Mouse (Mus musculus): Measurements from ENCODE around the gene Ddx11.
A peak's percentile ranks its signal among the peaks of the same experiment; 100 is the strongest.

The Ddx11 gene

DNA sequence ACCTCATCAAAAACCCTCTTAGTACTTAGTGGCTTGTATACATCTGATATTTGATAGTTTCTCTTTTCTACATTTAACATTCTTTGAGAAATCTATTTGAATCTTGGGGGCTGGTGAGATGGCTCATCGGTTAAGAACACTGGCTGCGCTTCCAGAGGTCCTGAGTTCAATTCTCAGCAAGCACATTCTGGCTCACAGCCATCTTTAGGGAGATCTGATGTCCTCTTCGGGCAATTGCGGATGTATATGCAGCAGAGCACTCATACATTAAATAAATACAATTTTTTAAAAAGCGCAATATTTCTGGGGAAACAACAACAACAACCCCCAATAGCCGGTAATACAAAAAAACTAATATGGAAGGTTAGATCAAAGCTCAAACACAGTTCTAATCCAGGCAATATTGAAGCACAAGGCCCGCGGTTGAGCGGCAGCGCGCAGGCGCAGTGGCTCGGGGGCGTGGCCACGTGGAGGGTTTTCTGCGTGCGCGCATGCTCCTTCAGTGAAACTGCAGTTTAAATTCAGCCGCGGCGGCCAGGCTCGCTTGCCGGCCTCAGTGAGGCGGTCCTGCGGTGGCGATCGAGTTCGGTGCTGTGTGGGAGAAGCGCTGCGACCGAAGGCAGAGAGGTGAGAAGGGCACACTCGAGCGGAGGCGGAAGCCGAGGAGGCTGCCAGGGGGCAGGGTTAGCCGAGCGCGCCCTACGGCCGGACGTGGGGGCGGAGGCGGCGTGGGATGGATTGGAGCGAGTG, at the start of gene Ddx11:
Gene Ddx11, plus strand, starts transcription at position 455 of the 750 bp plus-strand sequence.
- peak; percentile 80 to 90 for DNase-seq (ENCODE audit: low spot score in 2 of 2)

GRCm38 (mm10) chr17:66073971-66074370, 49.3 kb upstream of the Ddx11 start:
- no peak for DNase-seq (ENCODE audit: low spot score in 2 of 2)

DNA sequence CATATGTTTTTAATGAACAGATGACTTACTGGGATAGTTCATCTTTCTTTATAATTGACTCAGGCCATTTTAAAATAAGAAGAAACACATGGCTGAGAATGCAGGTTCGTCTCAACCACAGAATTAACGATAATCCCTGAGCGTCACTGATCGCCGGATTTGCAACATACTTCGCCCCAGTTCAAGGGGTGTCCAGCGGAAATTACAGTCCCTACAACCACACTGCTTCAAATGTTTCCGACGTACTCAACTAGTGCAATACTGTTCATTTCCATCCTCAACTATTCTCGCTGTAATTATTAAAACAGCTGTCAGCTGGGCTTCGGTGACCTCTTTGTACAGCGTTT, 47.5 kb upstream of the Ddx11 start:
- DNase-seq (ENCODE audit: low spot score in 2 of 2) = no peak

GRCm38 (mm10) chr17:66076174-66076927, 47.0 kb upstream of the Ddx11 start:
- DNase-seq (ENCODE audit: low spot score in 2 of 2) = peak; percentile 29 to 34

DNA sequence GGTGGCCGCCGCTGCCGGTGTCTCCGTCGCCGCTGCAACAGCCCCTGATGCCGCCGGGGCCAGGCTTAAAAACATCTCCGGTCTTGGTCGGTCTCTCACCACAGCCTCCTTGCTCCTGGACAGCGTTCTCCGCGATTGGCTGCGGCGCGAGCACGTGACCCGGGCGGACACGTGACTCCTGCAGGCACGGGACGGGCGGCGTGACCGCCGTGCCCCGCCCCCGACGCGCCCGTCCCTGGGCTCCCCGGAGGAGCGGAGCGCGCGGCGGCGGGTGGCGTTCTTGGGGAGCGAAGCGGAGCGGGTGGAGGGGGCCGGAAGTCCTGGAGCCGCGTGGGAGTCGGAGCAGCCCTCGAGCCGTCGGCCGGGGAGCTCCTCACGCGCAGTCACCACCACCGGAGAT, 46.4 kb upstream of the Ddx11 start, which contains the start of gene Ankrd12:
Gene Ankrd12, minus strand, starts transcription at position 156 of the 400 bp plus-strand sequence.
- DNase-seq (ENCODE audit: low spot score in 2 of 2) = peak; percentile 92 to 93

GRCm38 (mm10) chr17:66077437-66077850, 45.9 kb upstream of the Ddx11 start:
- DNase-seq (ENCODE audit: low spot score in 2 of 2) = no peak

DNA sequence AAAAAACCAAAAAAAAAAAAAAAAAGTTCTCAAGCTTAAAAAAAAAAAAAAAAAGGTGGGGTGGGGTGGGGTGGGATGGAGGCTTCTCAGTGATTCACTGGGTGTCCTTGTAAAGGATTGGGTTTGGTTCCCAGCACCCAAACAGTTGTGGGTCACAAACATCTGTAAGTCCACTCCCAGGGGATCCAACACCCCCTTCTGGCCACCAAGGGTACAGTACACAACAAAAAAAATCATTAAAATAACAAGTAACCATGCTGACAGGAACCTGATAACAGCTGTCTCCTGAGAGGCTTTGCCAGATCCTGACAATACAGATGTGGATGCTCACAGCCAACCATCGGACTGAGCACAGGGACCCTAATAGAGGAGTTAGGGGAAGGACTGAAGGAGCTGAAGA, 38.8 kb upstream of the Ddx11 start:
- no peak for DNase-seq (ENCODE audit: low spot score in 2 of 2)

- no peak for DNase-seq (ENCODE audit: low spot score in 2 of 2)
These were observed 38.3 kb upstream of the Ddx11 start for GRCm38 (mm10) chr17:66085038-66085437.

DNA sequence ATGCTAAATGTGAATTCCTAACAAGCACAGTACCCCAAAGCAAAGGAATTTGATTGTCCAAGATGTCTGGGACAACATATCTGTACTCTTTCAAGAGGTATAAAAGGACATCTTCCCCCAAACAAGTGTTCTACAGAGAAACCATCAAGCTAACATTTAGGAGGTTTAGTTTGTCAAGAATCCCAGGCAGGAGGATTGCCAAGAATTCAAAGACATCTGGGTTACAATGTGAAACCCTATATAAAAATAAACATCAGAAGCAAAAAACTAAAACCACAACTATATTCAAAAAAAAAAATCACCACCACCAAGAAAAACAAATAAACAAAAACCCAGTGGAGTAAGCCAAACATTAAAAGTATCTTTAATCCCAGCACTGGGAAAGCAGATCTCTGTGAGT, 33.1 kb upstream of the Ddx11 start:
- DNase-seq (ENCODE audit: low spot score in 2 of 2) = no peak

- no peak for DNase-seq (ENCODE audit: low spot score in 2 of 2)
These were observed 31.9 kb upstream of the Ddx11 start for GRCm38 (mm10) chr17:66091392-66091791.

GRCm38 (mm10) chr17:66092065-66092464, 31.3 kb upstream of the Ddx11 start:
- DNase-seq (ENCODE audit: low spot score in 2 of 2) = no peak

DNA sequence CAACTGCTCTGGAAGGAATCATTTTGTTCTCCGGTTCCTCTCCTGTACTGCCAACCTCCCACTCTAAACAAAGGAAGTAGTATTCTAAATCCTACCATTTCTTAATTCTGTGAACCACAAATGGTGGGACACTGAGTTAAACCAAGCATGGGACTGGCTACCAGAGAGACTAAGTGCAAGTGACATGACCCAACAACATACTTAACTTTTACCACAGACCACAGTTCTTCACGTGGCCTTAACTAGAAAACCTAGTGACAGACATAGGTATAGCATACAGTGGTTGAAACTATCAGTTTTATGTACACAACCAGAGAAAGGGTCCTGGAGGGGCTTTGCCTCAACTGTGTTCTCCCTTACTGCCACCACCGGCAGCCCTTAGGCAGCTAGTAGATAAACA, 30.7 kb upstream of the Ddx11 start:
- no peak for DNase-seq (ENCODE audit: low spot score in 2 of 2)

DNA sequence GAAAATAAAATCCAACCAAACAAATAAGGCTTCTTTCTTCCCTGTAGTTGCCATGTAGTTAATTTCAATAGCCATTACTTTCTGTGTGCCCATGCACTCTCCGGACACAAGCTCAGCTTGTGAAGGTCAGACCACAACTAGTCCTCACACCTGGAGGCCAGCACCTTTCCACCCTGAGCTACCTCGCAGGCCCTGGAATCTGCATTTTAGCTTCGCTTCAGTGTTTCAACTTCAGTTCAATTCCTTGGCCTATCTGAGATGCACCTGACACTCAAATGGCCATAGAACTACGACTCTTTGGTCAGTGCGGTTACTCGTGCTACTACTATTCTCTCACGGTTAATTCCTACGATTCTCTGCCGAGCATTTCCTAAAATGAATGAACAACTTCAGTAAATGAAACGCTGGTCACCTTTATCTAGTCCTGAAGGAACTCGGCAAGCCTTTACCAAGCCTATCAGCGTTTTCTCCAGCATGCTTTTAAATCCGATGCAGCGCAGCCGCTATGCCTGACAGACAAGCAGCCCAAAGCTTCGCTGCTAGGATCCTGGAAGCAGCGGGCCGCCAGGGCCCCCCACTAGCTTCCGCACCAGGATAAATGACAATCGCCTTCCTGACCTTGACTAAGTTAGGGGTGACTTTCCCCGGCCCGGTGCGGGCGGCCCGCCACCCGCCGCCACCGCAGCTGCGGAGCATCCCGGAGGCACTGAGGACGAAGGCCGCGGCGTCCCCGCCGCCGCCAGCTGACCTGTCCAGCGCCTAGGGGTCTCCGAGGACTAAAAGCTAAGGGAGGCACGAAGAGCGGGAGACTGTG, 22.5 kb upstream of the Ddx11 start:
- DNase-seq (ENCODE audit: low spot score in 2 of 2) = peak in 1 of 2 experiments; percentile 25

- peak; percentile 67 to 82 for DNase-seq (ENCODE audit: low spot score in 2 of 2)
These were observed 21.7 kb upstream of the Ddx11 start, which contains the start of gene Ndufv2 for GRCm38 (mm10) chr17:66101380-66102330. TSS of gene Ndufv2 (minus strand) at chr17:66101559.

- no peak for DNase-seq (ENCODE audit: low spot score in 2 of 2)
These were observed 19.2 kb upstream of the Ddx11 start for GRCm38 (mm10) chr17:66104076-66104475.

- peak in 1 of 2 experiments; percentile 41 for DNase-seq (ENCODE audit: low spot score in 2 of 2)
These were observed 16.6 kb upstream of the Ddx11 start for GRCm38 (mm10) chr17:66106601-66107267.

GRCm38 (mm10) chr17:66107466-66107865, 15.9 kb upstream of the Ddx11 start:
- no peak for DNase-seq (ENCODE audit: low spot score in 2 of 2)

DNA sequence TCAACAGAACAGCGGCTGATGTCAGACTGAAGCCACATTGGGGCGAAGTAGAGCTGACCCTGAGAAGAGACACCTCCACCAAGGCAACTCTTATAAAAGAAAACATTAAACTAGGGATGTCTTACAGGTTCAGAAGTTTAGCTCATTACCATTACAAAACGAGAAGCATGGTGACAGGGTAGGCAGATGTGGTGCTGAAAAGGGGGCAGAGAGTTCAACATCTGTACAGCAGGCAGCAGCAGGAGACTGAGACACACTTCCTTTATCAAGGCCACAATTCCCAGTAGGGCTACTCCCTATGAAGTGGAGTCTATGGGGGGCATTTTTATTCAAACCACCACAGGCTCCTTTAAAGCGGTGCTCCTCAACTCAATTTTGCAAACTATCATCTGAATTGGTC, 15.1 kb upstream of the Ddx11 start:
- DNase-seq (ENCODE audit: low spot score in 2 of 2) = no peak

DNA sequence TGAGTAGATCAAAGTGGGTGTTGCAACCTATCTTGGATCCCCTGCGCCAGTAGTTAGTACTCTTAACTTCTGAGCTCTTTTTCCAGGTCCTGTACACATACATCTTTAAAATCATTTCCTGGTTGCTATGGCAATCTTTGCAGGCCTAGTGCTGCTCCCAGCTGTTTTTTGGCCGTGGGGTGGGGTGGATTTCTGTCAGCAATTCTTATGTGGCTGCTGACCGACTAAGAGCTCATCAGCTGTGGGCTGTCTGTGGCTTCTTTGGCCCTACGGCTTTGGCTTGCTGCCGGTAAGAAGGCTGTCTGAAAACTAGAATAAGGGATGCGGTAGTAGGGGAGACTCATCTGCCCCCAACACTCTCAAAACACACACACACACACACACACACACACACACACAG, 12.6 kb upstream of the Ddx11 start:
- no peak for DNase-seq (ENCODE audit: low spot score in 2 of 2)

GRCm38 (mm10) chr17:66111402-66111959, 11.8 kb upstream of the Ddx11 start, which contains the start of gene Washc1:
TSS of gene Washc1 (plus strand) at chr17:66111545.
- peak; percentile 70 to 81 for DNase-seq (ENCODE audit: low spot score in 2 of 2)
